Mouse (Mus musculus) bone marrow macrophage, adult 2 months (primary cell): ENCODE data around the gene Ctnnd2. TPM values are rescaled to one million over a fixed set of nuclear protein-coding genes. Genes with fewer than 3 reads are reported as not detected.

Experiments used
- H3K27ac ChIP-seq: 2 replicates; pipeline ENCODE4 v1.5.1; 2012; ENCODE audit warnings: low read depth, low read length; ENCODE audit not compliant: insufficient read depth
- H3K4me1 ChIP-seq: 2 replicates; pipeline ENCODE4 v1.6.1; 2012; ENCODE audit warnings: low read length; ENCODE audit not compliant: control insufficient read depth, insufficient read depth
- H3K4me3 ChIP-seq: 2 replicates; pipeline ENCODE4 v1.5.1; 2012; ENCODE audit warnings: mild to moderate bottlenecking, low read length, moderate library complexity; ENCODE audit not compliant: insufficient read depth
- CTCF ChIP-seq: IDR thresholded peaks from 2 replicates; pipeline ENCODE4 v1.5.1; 2012; ENCODE audit warnings: low read depth, mild to moderate bottlenecking, low read length, moderate library complexity
- POLR2A ChIP-seq: IDR thresholded peaks from 2 replicates; pipeline ENCODE4 v1.6.1; 2012; ENCODE audit warnings: mild to moderate bottlenecking, low read depth, low read length, borderline replicate concordance
- polyA plus RNA-seq: library from polyadenylated mRNA; stranded (reverse); fragments of >200 nt; gene quantifications from 2 replicates; pipeline ENCODE4 v1.2.4, GENCODE M21; 2012; ENCODE audit not compliant: missing spikeins, insufficient read depth, insufficient read length

The Ctnnd2 gene
- polyA plus RNA-seq, 1 experiment, result 0.58 TPM

GRCm38 (mm10) chr15:30895063-30895462 is 722.7 kb downstream of the Ctnnd2 start:
- Histone ChIP-seq H3K4me3 (no peak overlapping the region), H3K27ac (no peak overlapping the region), H3K4me1 (no peaks in the 10 kb centered on the region)
- no peak for TF ChIP-seq CTCF
- TF ChIP-seq POLR2A, result no peak

GRCm38 (mm10) chr15:30897342-30897741 is 724.9 kb downstream of the Ctnnd2 start:
- TF ChIP-seq CTCF (no peak), POLR2A (no peak)
- Histone ChIP-seq H3K4me3 (no peak overlapping the region), H3K27ac (no peak overlapping the region), H3K4me1 (no peaks in the 10 kb centered on the region)

GRCm38 (mm10) chr15:30908027-30908426 is 735.6 kb downstream of the Ctnnd2 start:
- Histone ChIP-seq H3K4me3 (no peak overlapping the region), H3K4me1 (no peaks in the 10 kb centered on the region), H3K27ac (no peak overlapping the region)
- no peak for TF ChIP-seq POLR2A
- TF ChIP-seq CTCF, result no peak

GRCm38 (mm10) chr15:30913360-30913759 is 741.0 kb downstream of the Ctnnd2 start:
- Histone ChIP-seq H3K4me1 (no peaks in the 10 kb centered on the region), H3K4me3 (no peak overlapping the region), H3K27ac (no peak overlapping the region)
- TF ChIP-seq POLR2A, result no peak
- no peak for TF ChIP-seq CTCF

GRCm38 (mm10) chr15:30925838-30926237 is 753.4 kb downstream of the Ctnnd2 start:
- TF ChIP-seq CTCF (no peak), POLR2A (no peak)
- no peaks in the 10 kb centered on the region for H3K4me1 ChIP-seq
- H3K27ac ChIP-seq, result no peak overlapping the region
- H3K4me3 ChIP-seq, result no peak overlapping the region

- Histone ChIP-seq H3K4me1 (no peaks in the 10 kb centered on the region), H3K4me3 (no peak overlapping the region), H3K27ac (no peak overlapping the region)
- no peak for TF ChIP-seq POLR2A
- no peak for TF ChIP-seq CTCF
Measured at GRCm38 (mm10) chr15:30927632-30928031, 755.2 kb downstream of the Ctnnd2 start.

GRCm38 (mm10) chr15:30931906-30932305 is 759.5 kb downstream of the Ctnnd2 start:
- TF ChIP-seq CTCF (no peak), POLR2A (no peak)
- no peak overlapping the region for H3K27ac ChIP-seq
- no peaks in the 10 kb centered on the region for H3K4me1 ChIP-seq
- H3K4me3 ChIP-seq, result no peak overlapping the region

GRCm38 (mm10) chr15:30945863-30946262 is 773.5 kb downstream of the Ctnnd2 start:
- Histone ChIP-seq H3K4me1 (no peaks in the 10 kb centered on the region), H3K27ac (no peak overlapping the region), H3K4me3 (no peak overlapping the region)
- TF ChIP-seq CTCF (no peak), POLR2A (no peak)

- no peak overlapping the region for H3K27ac ChIP-seq
- H3K4me1 ChIP-seq, result no peaks in the 10 kb centered on the region
- H3K4me3 ChIP-seq, result no peak overlapping the region
- no peak for TF ChIP-seq CTCF
- TF ChIP-seq POLR2A, result no peak
Measured at GRCm38 (mm10) chr15:30958513-30958912, 786.1 kb downstream of the Ctnnd2 start.

- Histone ChIP-seq H3K4me1 (no peaks in the 10 kb centered on the region), H3K27ac (no peak overlapping the region), H3K4me3 (no peak overlapping the region)
- TF ChIP-seq CTCF (no peak), POLR2A (no peak)
Measured at GRCm38 (mm10) chr15:30962421-30963160, 790.2 kb downstream of the Ctnnd2 start.

GRCm38 (mm10) chr15:30964046-30964445 is 791.7 kb downstream of the Ctnnd2 start:
- TF ChIP-seq POLR2A (no peak), CTCF (no peak)
- H3K4me1 ChIP-seq, result no peaks in the 10 kb centered on the region
- H3K27ac ChIP-seq, result no peak overlapping the region
- H3K4me3 ChIP-seq, result no peak overlapping the region
